Mouse (Mus musculus): ENCODE results near the gene Gcnt3. TPM values are rescaled to one million over a fixed set of nuclear protein-coding genes. Genes with fewer than 3 reads are reported as not detected.

Gene Gcnt3
- polyA plus RNA-seq, 1 experiment from 2014 or later, result 2.9 TPM

DNA sequence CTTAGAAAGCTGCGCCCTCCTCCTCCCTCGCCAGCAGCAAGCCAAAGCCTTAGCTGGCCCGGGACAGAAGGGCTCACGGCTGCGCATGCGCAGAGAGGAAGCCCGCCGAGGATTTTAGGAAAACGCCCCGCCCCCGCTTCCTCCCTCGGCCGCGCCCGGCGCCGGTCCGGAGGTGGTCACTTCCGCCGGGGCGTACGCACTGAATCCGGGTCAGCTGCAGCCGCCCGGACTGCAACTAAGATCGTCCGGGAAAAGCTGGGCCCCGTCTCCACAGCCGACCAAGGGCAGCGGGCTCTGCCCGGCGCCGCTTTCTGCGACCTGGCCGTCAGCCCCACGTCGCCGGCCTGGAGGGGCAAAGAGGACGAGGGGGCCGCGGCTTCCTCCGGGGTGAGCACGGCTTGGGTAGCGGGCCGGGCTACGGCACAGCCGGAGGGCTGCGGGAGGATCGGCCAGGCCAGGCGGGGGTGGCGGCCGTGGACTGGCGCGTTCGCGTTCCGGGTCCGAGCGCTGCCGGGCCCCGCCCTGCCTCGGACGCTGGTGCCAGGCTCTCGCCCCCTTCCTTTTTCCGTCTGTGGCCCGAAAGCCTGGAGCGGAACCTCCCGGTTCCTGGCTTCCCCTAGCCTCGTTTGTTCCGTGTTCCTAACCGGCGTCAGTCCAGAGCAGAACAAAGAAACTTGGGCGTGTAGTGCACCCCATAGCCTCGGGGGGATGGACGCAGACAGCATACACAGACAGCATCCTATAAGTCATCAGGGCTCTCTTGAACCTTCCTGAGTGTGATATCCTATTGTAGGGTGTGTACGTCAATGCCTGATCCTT, 48.4 kb downstream of the Gcnt3 start, which contains the start of gene Bnip2:
Gene Bnip2, plus strand, starts transcription at position 164 of the 819 bp plus-strand sequence.
- Histone ChIP-seq H3K9ac (ENCODE audit: low read depth, low read length) (peak within 1 kb of the TSS; percentile 98), H3K4me3 (replicated peaks; ENCODE audit: low read depth, low read length) (peak within 1 kb of the TSS; percentile 94), H3K4me1 (replicated peaks; ENCODE audit: insufficient read depth, low read length) (peaks cover 14% of the 10 kb centered on the region; the same call in 1 of the 2 replicates), H3K9me3 (replicated peaks; ENCODE audit: low read length) (no peaks in the 10 kb centered on the region), H3K27ac (peak within 1 kb of the TSS; percentile 98), H3K36me3 (ENCODE audit: insufficient read depth, low read length) (no peaks in the 10 kb centered on the region; the same call in 1 of the 2 replicates), H3K4me2 (ENCODE audit: low read length) (peak within 1 kb of the TSS; percentile 59), H3K27me3 (ENCODE audit: insufficient read depth, low read length) (no peaks in the 10 kb centered on the region)
- under 1% methylated on average over 74 of the region's 76 CpGs for WGBS
- no peak for TF ChIP-seq CTCF (IDR thresholded peaks at IDR 0.05; ENCODE audit: low read depth)
- ATAC-seq (replicated peaks; ENCODE audit: low FRiP score, low read depth) (peak; percentile 94), DNase-seq (ENCODE audit: low spot score) (peak; percentile 98)

DNA sequence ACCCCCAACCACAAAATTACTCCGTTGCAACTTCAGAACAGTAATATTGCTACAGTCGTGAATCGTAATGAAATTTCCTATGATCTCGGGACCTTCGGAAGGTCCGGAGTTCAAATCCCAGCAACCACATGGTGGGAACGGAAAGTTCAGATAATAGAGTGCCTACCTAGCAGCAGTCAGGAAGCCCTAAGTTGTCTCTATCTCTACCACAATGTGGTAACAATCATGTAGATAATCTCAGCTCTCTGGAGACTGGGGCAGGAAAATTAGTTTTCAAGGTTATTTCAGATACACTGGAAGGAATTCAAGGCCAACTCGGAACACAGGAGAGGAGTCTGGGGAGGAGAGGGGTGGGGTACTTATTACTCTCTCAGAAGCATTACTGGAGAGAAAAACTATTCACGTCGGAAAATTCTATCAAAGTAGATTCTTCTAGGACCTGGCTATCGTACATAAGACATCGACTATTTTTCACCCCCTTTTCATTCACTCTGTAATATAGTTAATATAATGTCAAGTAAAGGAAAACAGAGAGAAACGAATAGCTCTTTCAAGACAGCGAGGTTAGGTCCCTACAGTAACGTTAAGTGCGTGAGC, 49.1 kb downstream of the Gcnt3 start:
- ATAC-seq (replicated peaks; ENCODE audit: low FRiP score, low read depth), result no peak

DNA sequence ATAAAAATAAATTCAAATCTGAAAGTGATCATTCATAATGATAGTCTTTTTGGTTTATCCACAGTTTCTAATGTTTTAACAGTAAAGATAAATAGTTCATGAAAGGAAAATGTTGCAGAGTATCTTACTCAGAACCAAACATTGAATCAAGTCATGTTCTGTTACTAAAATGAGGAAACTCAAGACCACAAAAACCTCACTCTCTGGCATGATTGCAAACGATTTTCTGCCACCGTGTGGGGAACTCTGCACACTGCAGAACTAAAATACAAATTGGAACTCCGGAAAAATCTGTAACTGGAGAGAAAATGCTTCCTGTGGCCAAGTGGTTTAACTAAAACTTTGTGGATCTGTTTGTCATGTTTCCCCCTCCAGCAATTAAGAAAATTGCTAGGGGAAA, 50.3 kb downstream of the Gcnt3 start:
- Histone ChIP-seq H3K4me3 (replicated peaks; ENCODE audit: low read depth, low read length) (no peak overlapping the region), H3K9me3 (replicated peaks; ENCODE audit: low read length) (no peaks in the 10 kb centered on the region), H3K27ac (no peak overlapping the region), H3K4me1 (replicated peaks; ENCODE audit: insufficient read depth, low read length) (peaks cover 7% of the 10 kb centered on the region; the same call in 1 of the 2 replicates), H3K27me3 (ENCODE audit: insufficient read depth, low read length) (no peaks in the 10 kb centered on the region), H3K36me3 (ENCODE audit: insufficient read depth, low read length) (no peaks in the 10 kb centered on the region; the same call in 1 of the 2 replicates), H3K9ac (ENCODE audit: low read depth, low read length) (no peak overlapping the region), H3K4me2 (ENCODE audit: low read length) (no peak overlapping the region)
- ATAC-seq (replicated peaks; ENCODE audit: low FRiP score, low read depth) (no peak), DNase-seq (ENCODE audit: low spot score) (peak; percentile 91)
- WGBS, result 2% methylated on average over 3 of the region's 3 CpGs
- peak; percentile 91 for TF ChIP-seq CTCF (IDR thresholded peaks at IDR 0.05; ENCODE audit: low read depth)

More for the DNA sequence above, 49.1 kb downstream of the Gcnt3 start:
- Histone ChIP-seq H3K9me3 (replicated peaks; ENCODE audit: low read length) (no peaks in the 10 kb centered on the region), H3K27ac (peak overlapping the region; percentile 98), H3K4me1 (replicated peaks; ENCODE audit: insufficient read depth, low read length) (peaks cover 14% of the 10 kb centered on the region; the same call in 1 of the 2 replicates), H3K9ac (ENCODE audit: low read depth, low read length) (peak overlapping the region; percentile 98; the same call in 1 of the 2 replicates), H3K36me3 (ENCODE audit: insufficient read depth, low read length) (no peaks in the 10 kb centered on the region; the same call in 1 of the 2 replicates), H3K4me2 (ENCODE audit: low read length) (peak overlapping the region; percentile 59), H3K4me3 (replicated peaks; ENCODE audit: low read depth, low read length) (peak overlapping the region; percentile 94), H3K27me3 (ENCODE audit: insufficient read depth, low read length) (no peaks in the 10 kb centered on the region)
- DNase-seq (ENCODE audit: low spot score), result no peak
- TF ChIP-seq CTCF (IDR thresholded peaks at IDR 0.05; ENCODE audit: low read depth), result no peak
- WGBS, result 35% methylated on average over 16 of the region's 16 CpGs

DNA sequence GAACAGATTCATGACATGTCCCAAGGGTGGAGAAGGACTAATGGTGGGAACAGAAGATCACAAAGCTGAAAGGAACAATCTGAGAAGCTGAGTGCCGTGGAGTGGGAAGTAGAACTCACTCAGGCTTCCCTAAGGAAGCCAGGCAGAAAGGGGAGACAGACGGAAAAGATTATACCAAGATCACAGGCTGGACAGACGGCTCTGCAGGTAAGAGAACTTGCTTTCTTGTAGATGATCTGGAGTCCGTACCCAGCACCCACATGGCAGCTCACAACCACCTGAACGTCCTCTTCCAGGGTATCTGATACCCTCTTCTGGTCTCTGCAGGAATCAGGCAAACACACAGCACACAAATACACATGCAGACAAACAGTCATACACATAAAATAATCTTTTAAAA, 51.3 kb downstream of the Gcnt3 start:
- WGBS, result 84% methylated on average over 5 of the region's 5 CpGs
- no peaks in the 10 kb centered on the region; the same call in 1 of the 2 replicates for H3K4me1 ChIP-seq (replicated peaks; ENCODE audit: insufficient read depth, low read length)
- H3K36me3 ChIP-seq (ENCODE audit: insufficient read depth, low read length), result no peaks in the 10 kb centered on the region
- DNase-seq (ENCODE audit: low spot score) (no peak), ATAC-seq (replicated peaks; ENCODE audit: low FRiP score, low read depth) (no peak)
- H3K9ac ChIP-seq (ENCODE audit: low read depth, low read length), result no peak overlapping the region
- no peaks in the 10 kb centered on the region for H3K27me3 ChIP-seq (ENCODE audit: insufficient read depth, low read length)
- H3K9me3 ChIP-seq (replicated peaks; ENCODE audit: low read length), result no peaks in the 10 kb centered on the region
- TF ChIP-seq CTCF (IDR thresholded peaks at IDR 0.05; ENCODE audit: low read depth), result no peak
- H3K4me3 ChIP-seq (replicated peaks; ENCODE audit: low read depth, low read length), result no peak overlapping the region
- no peak overlapping the region for H3K4me2 ChIP-seq (ENCODE audit: low read length)
- H3K27ac ChIP-seq, result no peak overlapping the region

DNA sequence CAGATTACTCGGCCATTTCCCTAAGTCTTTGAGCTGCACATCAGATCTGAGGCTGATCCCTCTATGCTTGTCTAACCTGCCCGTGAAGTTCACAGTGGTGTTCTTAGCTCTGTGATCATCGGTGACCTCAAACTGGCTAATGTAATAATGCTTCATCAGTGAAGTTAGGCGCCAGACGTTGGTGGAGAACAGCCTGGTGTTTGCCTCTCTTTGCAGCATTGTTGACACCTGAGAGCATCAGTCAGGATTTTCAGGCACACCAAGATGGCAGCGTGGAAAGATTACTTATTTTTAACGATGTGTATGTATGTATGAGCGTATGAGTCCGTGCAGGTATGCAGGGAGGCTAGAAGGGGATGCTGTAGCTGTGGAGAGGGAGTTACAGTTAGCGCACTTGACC, 51.8 kb downstream of the Gcnt3 start:
- Histone ChIP-seq H3K27ac (no peak overlapping the region), H3K4me1 (replicated peaks; ENCODE audit: insufficient read depth, low read length) (no peaks in the 10 kb centered on the region; the same call in 1 of the 2 replicates), H3K9ac (ENCODE audit: low read depth, low read length) (no peak overlapping the region), H3K9me3 (replicated peaks; ENCODE audit: low read length) (no peaks in the 10 kb centered on the region), H3K27me3 (ENCODE audit: insufficient read depth, low read length) (no peaks in the 10 kb centered on the region), H3K4me3 (replicated peaks; ENCODE audit: low read depth, low read length) (no peak overlapping the region), H3K36me3 (ENCODE audit: insufficient read depth, low read length) (no peaks in the 10 kb centered on the region), H3K4me2 (ENCODE audit: low read length) (no peak overlapping the region)
- TF ChIP-seq CTCF (IDR thresholded peaks at IDR 0.05; ENCODE audit: low read depth), result no peak
- no peak for DNase-seq (ENCODE audit: low spot score)
- WGBS, result 68% methylated on average over 10 of the region's 10 CpGs
- ATAC-seq (replicated peaks; ENCODE audit: low FRiP score, low read depth), result no peak

DNA sequence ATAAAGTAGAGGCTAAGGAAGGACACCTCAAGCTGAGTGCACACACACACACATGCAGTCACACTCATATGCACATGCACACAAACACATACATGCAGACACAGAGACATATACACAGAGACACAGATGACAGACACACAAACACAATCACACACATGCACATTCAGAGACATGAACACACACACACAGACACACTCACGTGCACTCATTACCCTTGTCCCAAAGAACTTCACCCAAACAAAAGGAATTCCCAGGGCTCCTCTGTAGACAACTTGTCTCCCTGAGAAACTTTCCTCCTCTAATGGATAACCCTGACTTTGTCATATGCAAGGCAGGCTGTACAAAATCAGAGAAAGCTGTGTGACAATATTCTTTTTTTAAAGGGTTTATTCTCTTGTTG, 52.4 kb downstream of the Gcnt3 start:
- no peak for TF ChIP-seq CTCF (IDR thresholded peaks at IDR 0.05; ENCODE audit: low read depth)
- 76% methylated on average over 1 of the region's 1 CpGs for WGBS
- Histone ChIP-seq H3K36me3 (ENCODE audit: insufficient read depth, low read length) (no peaks in the 10 kb centered on the region), H3K27ac (no peak overlapping the region), H3K4me1 (replicated peaks; ENCODE audit: insufficient read depth, low read length) (no peaks in the 10 kb centered on the region; the same call in 1 of the 2 replicates), H3K4me3 (replicated peaks; ENCODE audit: low read depth, low read length) (no peak overlapping the region), H3K9ac (ENCODE audit: low read depth, low read length) (no peak overlapping the region), H3K9me3 (replicated peaks; ENCODE audit: low read length) (no peaks in the 10 kb centered on the region), H3K4me2 (ENCODE audit: low read length) (no peak overlapping the region), H3K27me3 (ENCODE audit: insufficient read depth, low read length) (no peaks in the 10 kb centered on the region)
- no peak for DNase-seq (ENCODE audit: low spot score)
- ATAC-seq (replicated peaks; ENCODE audit: low FRiP score, low read depth), result no peak

Other genes with a start within 250 kb of the Gcnt3 start
- gene Bnip2, start 48.6 kb downstream of the Gcnt3 start, polyA plus RNA-seq (2015; fragmentation: Nextera tagmentation; extraction: Ambion mirVana), result 88.9 and 90.6 TPM in 2 replicates
- 210 and 211 TPM in 2 replicates for gene Gtf2a2, start 25.5 kb downstream of the Gcnt3 start, polyA plus RNA-seq (2015; fragmentation: Nextera tagmentation; extraction: Ambion mirVana)
- 11.7 and 14.8 TPM in 2 replicates for gene Fam81a, start 104.5 kb upstream of the Gcnt3 start, polyA plus RNA-seq (2015; fragmentation: Nextera tagmentation; extraction: Ambion mirVana)
- gene Myo1e, start 169.3 kb upstream of the Gcnt3 start, polyA plus RNA-seq (2015; fragmentation: Nextera tagmentation; extraction: Ambion mirVana), result 17.0 and 20.2 TPM in 2 replicates